Mouse (Mus musculus) spleen, adult 2 months (tissue): Measurements from ENCODE around the gene Marf1.

Experiments
- CTCF ChIP-seq: fragments of 200-500 bp; IDR thresholded peaks from 2 replicates; pipeline ENCODE4 v1.5.1; 2011; ENCODE audit warnings: mild to moderate bottlenecking, inconsistent platforms; ENCODE audit not compliant: insufficient read depth, insufficient read length, insufficient replicate concordance; ENCODE audit errors: extremely low read depth
- POLR2A ChIP-seq: fragments of 200-500 bp; IDR thresholded peaks from 2 replicates; pipeline ENCODE4 v1.6.1; 2011; ENCODE audit warnings: low read depth, low read length, inconsistent platforms

GRCm38 (mm10) chr16:14125253-14125652 is 37.9 kb downstream of the Marf1 start:
- no peak for TF ChIP-seq CTCF
- TF ChIP-seq POLR2A, result no peak
